Mouse (Mus musculus) liver, embryonic 13.5 days (tissue): ENCODE data around the gene Lpar3. TPM values are rescaled to one million over a fixed set of nuclear protein-coding genes. Genes with fewer than 3 reads are reported as not detected.

Source experiments
- ATAC-seq: fragments of 200-750 bp; cut with Nextera tagmentation; 2 replicates; pipeline ENCODE4 v1.8.0; 2017; ENCODE audit warnings: low read depth, mild to moderate bottlenecking, moderate number of reproducible peaks, moderate library complexity
- DNase-seq: peaks from one replicate; pipeline ENCODE4 v3.0.0; 2022
- H3K27ac ChIP-seq: fragments of 300-500 bp; sonication (generic); 2 replicates; pipeline ENCODE4 v1.5.1; 2015; ENCODE audit warnings: moderate library complexity, mild to moderate bottlenecking, inconsistent platforms
- H3K27me3 ChIP-seq: fragments of 300-500 bp; sonication (generic); 2 replicates; pipeline ENCODE4 v1.6.1; 2015; ENCODE audit warnings: mild to moderate bottlenecking, inconsistent platforms
- H3K36me3 ChIP-seq: fragments of 300-500 bp; sonication (generic); 2 replicates; pipeline ENCODE4 v1.6.1; 2015; ENCODE audit warnings: mild to moderate bottlenecking, inconsistent platforms
- H3K4me1 ChIP-seq: fragments of 300-500 bp; sonication (generic); replicated peaks from 2 replicates; pipeline ENCODE4 v1.6.1; 2015; ENCODE audit warnings: inconsistent platforms
- H3K4me2 ChIP-seq: fragments of 300-500 bp; sonication (generic); 2 replicates; pipeline ENCODE4 v1.6.1; 2015; ENCODE audit warnings: inconsistent platforms, mild to moderate bottlenecking, moderate library complexity
- H3K4me3 ChIP-seq: fragments of 300-500 bp; sonication (generic); replicated peaks from 2 replicates; pipeline ENCODE4 v1.5.1; 2015; ENCODE audit warnings: mild to moderate bottlenecking, inconsistent platforms
- H3K9ac ChIP-seq: fragments of 300-500 bp; sonication (generic); 2 replicates; pipeline ENCODE4 v1.6.1; 2015; ENCODE audit warnings: mild to moderate bottlenecking, inconsistent platforms
- H3K9me3 ChIP-seq: fragments of 300-500 bp; sonication (generic); replicated peaks from 2 replicates; pipeline ENCODE4 v1.6.1; 2016; ENCODE audit warnings: inconsistent platforms
- WGBS: fragments of 180-500 bp; shearing (Covaris S2); methylation state at CpG from one replicate; pipeline ENCODE4 v1.1.7; 2015; ENCODE audit not compliant: insufficient replicate concordance; 5-methylcytosine and 5-hydroxymethylcytosine counted together
- polyA plus RNA-seq: library from polyadenylated mRNA; unstranded; fragments of >200 nt; fragmentation: Nextera tagmentation; extraction: Ambion mirVana; gene quantifications from 2 replicates; pipeline ENCODE4 v1.2.1, GENCODE M21; 2015

Lpar3 gene
- polyA plus RNA-seq, 1 experiment from 2014 or later, result 0.06 TPM

DNA sequence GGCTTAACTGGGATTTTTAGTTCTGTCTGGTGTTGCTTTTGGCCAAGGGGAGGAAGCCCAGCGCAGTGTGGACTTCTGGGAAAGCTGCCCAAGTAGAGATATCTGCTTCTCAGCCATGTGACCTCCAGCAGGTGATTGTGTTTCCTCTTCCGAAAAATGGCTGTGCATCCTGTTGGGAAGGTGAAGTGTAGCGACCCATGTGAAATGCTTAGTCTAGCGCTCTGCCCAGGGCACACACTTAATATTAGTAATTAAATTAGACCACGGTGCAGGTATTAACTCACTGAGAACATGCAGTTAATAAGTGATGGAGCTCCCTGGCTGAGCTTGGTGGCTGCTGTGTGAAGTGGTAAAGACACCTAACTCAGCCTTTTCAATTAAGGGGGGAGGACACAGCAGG is 16.9 kb downstream of the Lpar3 start:
- 71% methylated on average over 5 of the region's 5 CpGs for WGBS
- H3K9me3 ChIP-seq, result no peaks in the 10 kb centered on the region
- H3K4me3 ChIP-seq, result no peak overlapping the region
- DNase-seq, result no peak
- no peak overlapping the region for H3K9ac ChIP-seq
- H3K4me2 ChIP-seq, result no peak overlapping the region
- no peaks in the 10 kb centered on the region for H3K27me3 ChIP-seq
- no peak overlapping the region for H3K27ac ChIP-seq
- no peaks in the 10 kb centered on the region for H3K4me1 ChIP-seq
- H3K36me3 ChIP-seq, result no peaks in the 10 kb centered on the region
- ATAC-seq, result no peak

DNA sequence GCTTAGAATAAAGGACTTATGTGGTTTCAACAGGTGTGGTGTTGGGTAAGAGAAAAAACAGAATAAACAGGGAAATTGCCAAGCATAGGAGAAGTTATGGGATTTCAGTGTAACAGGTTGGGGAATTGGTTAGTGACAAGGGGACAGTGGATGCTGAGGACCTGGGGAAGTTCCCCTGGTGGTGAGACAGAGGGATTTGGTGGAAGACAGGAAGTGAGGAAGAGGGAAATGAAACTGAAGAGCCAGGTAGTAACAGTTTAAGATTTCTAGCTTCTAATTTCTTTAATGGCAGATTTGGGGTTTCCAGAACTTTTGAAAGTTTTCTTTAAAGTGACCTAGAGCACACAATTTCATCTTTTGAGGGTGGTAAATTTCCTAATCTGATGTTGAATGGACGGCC is 23.9 kb downstream of the Lpar3 start:
- no peaks in the 10 kb centered on the region for H3K36me3 ChIP-seq
- H3K4me1 ChIP-seq, result no peaks in the 10 kb centered on the region
- H3K27ac ChIP-seq, result no peak overlapping the region
- DNase-seq, result no peak
- no peak overlapping the region for H3K4me3 ChIP-seq
- H3K4me2 ChIP-seq, result no peak overlapping the region
- 67% methylated on average over 1 of the region's 1 CpGs for WGBS
- H3K9me3 ChIP-seq, result no peaks in the 10 kb centered on the region
- no peak for ATAC-seq
- no peak overlapping the region for H3K9ac ChIP-seq
- no peaks in the 10 kb centered on the region for H3K27me3 ChIP-seq

DNA sequence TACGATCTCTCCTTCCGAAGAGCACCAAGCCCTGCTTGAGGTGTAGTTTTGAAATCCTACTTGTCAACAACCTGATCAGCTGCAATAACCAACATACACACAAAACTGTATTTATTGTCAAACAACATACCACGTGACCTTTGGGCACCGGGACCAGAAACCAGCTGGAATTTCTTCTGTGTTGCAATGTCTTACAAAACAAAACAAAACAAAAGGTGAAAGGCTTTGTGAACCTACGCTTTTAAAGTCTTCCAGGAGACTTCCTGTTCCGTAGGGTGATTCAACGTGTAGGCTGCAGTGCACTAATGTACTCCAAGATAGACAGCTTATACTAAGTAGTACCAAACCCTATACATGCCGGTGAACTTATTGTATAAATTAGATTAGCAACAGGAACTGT is 25.8 kb downstream of the Lpar3 start:
- Histone ChIP-seq H3K4me2 (no peak overlapping the region), H3K36me3 (no peaks in the 10 kb centered on the region), H3K9ac (no peak overlapping the region), H3K4me3 (no peak overlapping the region), H3K27ac (no peak overlapping the region), H3K27me3 (no peaks in the 10 kb centered on the region), H3K9me3 (no peaks in the 10 kb centered on the region), H3K4me1 (no peaks in the 10 kb centered on the region)
- DNase-seq, result no peak
- 60% methylated on average over 8 of the region's 8 CpGs for WGBS
- ATAC-seq, result no peak

GRCm38 (mm10) chr3:146246992-146247391 is 26.2 kb downstream of the Lpar3 start:
- no peaks in the 10 kb centered on the region for H3K27me3 ChIP-seq
- DNase-seq (no peak), ATAC-seq (no peak)
- H3K9me3 ChIP-seq, result no peaks in the 10 kb centered on the region
- H3K9ac ChIP-seq, result no peak overlapping the region
- H3K27ac ChIP-seq, result no peak overlapping the region
- H3K4me2 ChIP-seq, result no peak overlapping the region
- WGBS, result 64% methylated on average over 2 of the region's 2 CpGs
- H3K4me1 ChIP-seq, result no peaks in the 10 kb centered on the region
- H3K4me3 ChIP-seq, result no peak overlapping the region
- no peaks in the 10 kb centered on the region for H3K36me3 ChIP-seq

DNA sequence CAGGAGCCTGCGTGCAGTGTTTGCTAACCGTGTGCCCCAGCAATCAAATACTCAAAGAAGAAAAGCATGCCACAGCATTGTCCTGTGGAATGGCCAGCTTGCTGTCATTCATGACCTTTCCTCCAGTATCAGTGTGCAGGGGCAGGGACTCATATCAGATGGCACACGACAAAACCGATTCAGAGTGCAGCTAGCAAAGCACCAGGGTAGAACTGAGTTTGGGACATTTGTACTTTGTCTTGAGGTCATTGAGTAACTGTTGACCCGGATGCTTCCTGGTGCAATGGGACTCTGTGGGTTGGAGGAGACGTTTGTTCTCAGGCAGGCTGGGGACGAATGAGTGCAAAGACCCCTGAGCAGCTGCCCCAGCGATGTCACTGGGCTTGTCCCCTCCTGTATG is 29.1 kb downstream of the Lpar3 start:
- Histone ChIP-seq H3K27me3 (no peaks in the 10 kb centered on the region), H3K9me3 (no peaks in the 10 kb centered on the region), H3K4me2 (no peak overlapping the region), H3K36me3 (no peaks in the 10 kb centered on the region), H3K4me1 (no peaks in the 10 kb centered on the region), H3K27ac (no peak overlapping the region), H3K9ac (no peak overlapping the region), H3K4me3 (no peak overlapping the region)
- ATAC-seq (no peak), DNase-seq (no peak)
- WGBS, result 59% methylated on average over 8 of the region's 8 CpGs

DNA sequence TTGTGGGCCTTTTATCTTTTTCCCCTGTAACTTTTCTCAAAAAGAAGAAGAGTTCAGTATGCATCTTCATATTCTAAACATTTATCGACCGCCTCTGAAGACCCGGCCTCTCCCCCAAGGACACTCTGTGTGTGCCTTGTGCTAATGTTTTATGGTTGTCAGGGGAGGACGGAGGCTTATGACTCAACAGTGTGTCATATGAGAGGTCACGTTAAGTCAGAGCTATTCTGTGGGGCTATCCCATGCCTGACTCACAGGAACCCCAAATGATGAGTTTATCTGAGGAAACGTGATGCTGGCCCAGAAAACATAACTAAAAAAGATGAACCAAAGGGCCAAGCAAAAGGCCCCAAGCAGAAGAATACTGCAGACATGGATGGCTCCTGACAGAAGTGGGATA is 31.0 kb downstream of the Lpar3 start:
- no peaks in the 10 kb centered on the region for H3K36me3 ChIP-seq
- H3K27me3 ChIP-seq, result no peaks in the 10 kb centered on the region
- no peak overlapping the region for H3K4me2 ChIP-seq
- no peaks in the 10 kb centered on the region for H3K9me3 ChIP-seq
- 63% methylated on average over 6 of the region's 6 CpGs for WGBS
- H3K4me1 ChIP-seq, result no peaks in the 10 kb centered on the region
- DNase-seq (no peak), ATAC-seq (no peak)
- no peak overlapping the region for H3K4me3 ChIP-seq
- no peak overlapping the region for H3K9ac ChIP-seq
- no peak overlapping the region for H3K27ac ChIP-seq

- Histone ChIP-seq H3K4me1 (no peaks in the 10 kb centered on the region), H3K27ac (no peak overlapping the region), H3K36me3 (no peaks in the 10 kb centered on the region), H3K4me2 (no peak overlapping the region), H3K4me3 (no peak overlapping the region), H3K9me3 (no peaks in the 10 kb centered on the region), H3K27me3 (no peaks in the 10 kb centered on the region), H3K9ac (no peak overlapping the region)
- DNase-seq (no peak), ATAC-seq (no peak)
- whole genome bisulfite sequencing, result 31% methylated on average over 3 of the region's 3 CpGs
These were observed 33.1 kb downstream of the Lpar3 start for GRCm38 (mm10) chr3:146253736-146254320.

GRCm38 (mm10) chr3:146255123-146255522 is 34.4 kb downstream of the Lpar3 start:
- no peak for DNase-seq
- Histone ChIP-seq H3K27ac (no peak overlapping the region), H3K9me3 (no peaks in the 10 kb centered on the region), H3K4me3 (no peak overlapping the region), H3K4me1 (no peaks in the 10 kb centered on the region), H3K27me3 (no peaks in the 10 kb centered on the region), H3K4me2 (no peak overlapping the region), H3K9ac (no peak overlapping the region), H3K36me3 (no peaks in the 10 kb centered on the region)
- no peak for ATAC-seq
- 66% methylated on average over 5 of the region's 5 CpGs for WGBS

DNA sequence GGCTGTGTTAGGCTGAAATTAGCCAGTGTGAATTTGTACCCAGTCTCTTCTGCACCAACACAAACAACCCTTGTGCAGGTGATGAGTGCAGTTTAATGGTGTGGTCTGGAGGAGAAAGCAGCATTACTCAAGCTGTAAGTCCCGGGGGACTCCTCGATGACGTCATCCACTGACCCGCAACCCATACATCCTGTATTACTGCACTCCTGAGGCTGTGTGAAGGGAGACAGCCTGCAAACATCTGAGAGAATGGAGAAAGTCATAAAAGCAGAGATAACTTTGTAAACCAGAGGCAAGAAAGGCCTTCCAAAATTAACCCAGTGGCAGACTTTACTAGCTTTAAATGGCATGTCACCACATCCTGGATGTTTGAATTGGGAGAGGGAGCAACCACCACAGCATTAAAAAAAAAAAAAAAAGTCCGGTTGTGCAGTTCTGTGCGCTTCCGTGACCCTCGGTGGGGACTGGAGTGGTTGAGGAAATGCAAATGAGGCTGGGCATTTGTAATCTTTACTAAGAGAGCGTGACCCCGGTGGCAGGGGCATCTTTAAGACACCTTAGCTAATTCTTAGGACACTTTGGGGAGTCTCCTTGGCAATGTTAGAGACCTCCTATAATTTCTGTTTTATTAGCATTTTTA is 36.8 kb downstream of the Lpar3 start:
- H3K9me3 ChIP-seq, result no peaks in the 10 kb centered on the region
- H3K27ac ChIP-seq, result no peak overlapping the region
- no peaks in the 10 kb centered on the region for H3K27me3 ChIP-seq
- DNase-seq, result no peak
- 33% methylated on average over 10 of the region's 10 CpGs for WGBS
- H3K36me3 ChIP-seq, result no peaks in the 10 kb centered on the region
- H3K9ac ChIP-seq, result no peak overlapping the region
- H3K4me2 ChIP-seq, result no peak overlapping the region
- ATAC-seq, result no peak
- no peaks in the 10 kb centered on the region for H3K4me1 ChIP-seq
- no peak overlapping the region for H3K4me3 ChIP-seq

- DNase-seq (no peak), ATAC-seq (no peak)
- Histone ChIP-seq H3K27ac (no peak overlapping the region), H3K9me3 (no peaks in the 10 kb centered on the region), H3K9ac (no peak overlapping the region), H3K4me1 (no peaks in the 10 kb centered on the region), H3K4me3 (no peak overlapping the region), H3K27me3 (no peaks in the 10 kb centered on the region), H3K4me2 (no peak overlapping the region), H3K36me3 (no peaks in the 10 kb centered on the region)
- 69% methylated on average over 9 of the region's 9 CpGs for WGBS
These were observed 39.4 kb downstream of the Lpar3 start for GRCm38 (mm10) chr3:146260203-146260602.

DNA sequence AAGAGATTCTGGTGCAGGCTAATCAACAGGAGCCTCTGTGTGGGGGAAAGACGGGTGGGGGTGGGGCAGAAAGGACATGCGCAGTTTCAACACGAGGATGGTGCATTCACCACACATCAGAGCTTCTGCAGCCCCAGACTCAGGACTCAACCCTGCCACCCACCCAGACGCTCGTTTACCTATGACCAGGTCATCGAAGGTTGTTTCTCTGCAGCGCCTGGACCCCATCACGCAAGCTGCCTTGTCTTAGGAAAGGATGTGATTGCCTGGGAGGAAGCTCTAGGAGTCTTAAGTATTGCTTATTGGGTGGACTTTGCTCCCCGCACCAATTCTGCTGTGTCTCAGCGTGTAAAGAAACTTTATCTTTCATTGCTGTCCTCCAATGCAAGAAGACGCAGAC is 40.1 kb downstream of the Lpar3 start:
- 64% methylated on average over 11 of the region's 11 CpGs for WGBS
- Histone ChIP-seq H3K4me2 (no peak overlapping the region), H3K27me3 (no peaks in the 10 kb centered on the region), H3K4me3 (no peak overlapping the region), H3K36me3 (no peaks in the 10 kb centered on the region), H3K27ac (no peak overlapping the region), H3K9ac (no peak overlapping the region), H3K9me3 (no peaks in the 10 kb centered on the region), H3K4me1 (no peaks in the 10 kb centered on the region)
- DNase-seq (no peak), ATAC-seq (no peak)

DNA sequence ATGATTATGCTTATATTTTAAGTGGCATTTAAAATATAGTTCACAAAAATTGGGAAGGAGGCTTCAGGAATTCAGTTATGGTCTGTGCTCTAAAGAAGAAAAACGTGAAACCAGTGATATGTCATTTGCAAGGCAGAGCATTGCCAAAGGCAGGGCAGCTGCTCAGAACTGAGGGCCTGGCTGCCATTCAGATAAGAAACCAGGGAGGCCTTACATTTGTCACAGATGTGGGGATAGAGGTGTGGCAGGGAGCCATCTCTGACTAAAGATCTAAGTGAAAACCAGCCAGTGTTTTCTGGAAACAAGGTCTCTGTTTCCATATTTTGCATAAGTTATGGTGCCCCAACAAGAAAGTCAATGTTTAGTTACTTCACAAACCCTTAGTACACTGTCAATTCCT is 41.8 kb downstream of the Lpar3 start:
- no peaks in the 10 kb centered on the region for H3K27me3 ChIP-seq
- H3K4me2 ChIP-seq, result no peak overlapping the region
- H3K9me3 ChIP-seq, result no peaks in the 10 kb centered on the region
- WGBS, result 50% methylated on average over 1 of the region's 1 CpGs
- no peak overlapping the region for H3K9ac ChIP-seq
- no peaks in the 10 kb centered on the region for H3K36me3 ChIP-seq
- DNase-seq (no peak), ATAC-seq (no peak)
- no peak overlapping the region for H3K27ac ChIP-seq
- H3K4me3 ChIP-seq, result no peak overlapping the region
- no peaks in the 10 kb centered on the region for H3K4me1 ChIP-seq
